Mouse (Mus musculus): ENCODE measurements around the gene Scgb1a1. TPM values are rescaled to one million over a fixed set of nuclear protein-coding genes. Genes with fewer than 3 reads are reported as not detected.

The Scgb1a1 gene
- polyA plus RNA-seq, 1 experiment = not detected

DNA sequence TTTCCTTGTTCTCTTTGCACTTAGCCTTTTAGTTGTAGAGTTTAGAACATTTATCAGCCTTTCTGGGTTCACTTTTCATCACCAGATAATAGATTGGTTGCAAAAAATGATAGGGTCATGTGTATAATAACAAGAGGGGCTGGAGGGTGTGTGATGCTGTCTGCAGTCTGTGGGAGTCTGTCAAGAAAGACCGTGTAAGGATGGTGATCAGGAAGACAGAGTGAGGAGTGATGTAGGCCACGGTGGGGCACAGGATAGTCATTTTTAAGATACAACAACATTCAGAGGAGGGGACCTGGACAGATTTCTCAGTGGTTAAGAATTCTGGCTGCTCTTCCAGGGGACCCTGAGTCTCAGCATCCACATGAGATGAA, 15.6 kb downstream of the Scgb1a1 start:
- Histone ChIP-seq H3K36me3 (ENCODE audit: control insufficient read depth, insufficient read depth) (peaks cover 4% of the 10 kb centered on the region), H3K79me2 (ENCODE audit: control insufficient read depth, insufficient read depth) (no peaks in the 10 kb centered on the region), H3K4me2 (ENCODE audit: low read depth) (peak overlapping the region; percentile 36), H3K4me3 (no peak overlapping the region), H3K27me3 (ENCODE audit: control insufficient read depth, insufficient read depth, insufficient read length) (no peaks in the 10 kb centered on the region), H3ac (ENCODE audit: control insufficient read depth, insufficient read length) (no peak overlapping the region)
- TF ChIP-seq MAX (IDR thresholded peaks at IDR 0.05; ENCODE audit: low read depth) (no peak), CEBPB (IDR thresholded peaks at IDR 0.05; ENCODE audit: insufficient read depth, poor library complexity, severe bottlenecking) (no peak), USF1 (IDR thresholded peaks at IDR 0.05; ENCODE audit: low read depth) (no peak), POLR2AphosphoS2 (IDR thresholded peaks at IDR 0.05; ENCODE audit: insufficient read length, low read depth) (no peak), POLR2A (IDR thresholded peaks at IDR 0.05; ENCODE audit: insufficient read length, low read depth) (no peak), REST (IDR thresholded peaks at IDR 0.05; ENCODE audit: insufficient read depth, insufficient read length) (no peak), TCF3 (IDR thresholded peaks at IDR 0.05; ENCODE audit: insufficient read length, low read depth) (no peak), MYOG (IDR thresholded peaks at IDR 0.05; ENCODE audit: control insufficient read depth in 1 of 3, insufficient read depth in 1 of 3, insufficient read length in 2 of 3, low read depth in 2 of 3) (no peak), TCF12 (IDR thresholded peaks at IDR 0.05; ENCODE audit: insufficient read depth, poor library complexity, severe bottlenecking) (no peak), MYOD1 (IDR thresholded peaks at IDR 0.05; ENCODE audit: control insufficient read depth in 1 of 3, insufficient read length in 2 of 3, low read depth in 2 of 3) (no peak), SRF (IDR thresholded peaks at IDR 0.05; ENCODE audit: control insufficient read depth, insufficient read length, low read depth) (no peak), E2F4 (IDR thresholded peaks at IDR 0.05; ENCODE audit: insufficient read depth) (no peak)

DNA sequence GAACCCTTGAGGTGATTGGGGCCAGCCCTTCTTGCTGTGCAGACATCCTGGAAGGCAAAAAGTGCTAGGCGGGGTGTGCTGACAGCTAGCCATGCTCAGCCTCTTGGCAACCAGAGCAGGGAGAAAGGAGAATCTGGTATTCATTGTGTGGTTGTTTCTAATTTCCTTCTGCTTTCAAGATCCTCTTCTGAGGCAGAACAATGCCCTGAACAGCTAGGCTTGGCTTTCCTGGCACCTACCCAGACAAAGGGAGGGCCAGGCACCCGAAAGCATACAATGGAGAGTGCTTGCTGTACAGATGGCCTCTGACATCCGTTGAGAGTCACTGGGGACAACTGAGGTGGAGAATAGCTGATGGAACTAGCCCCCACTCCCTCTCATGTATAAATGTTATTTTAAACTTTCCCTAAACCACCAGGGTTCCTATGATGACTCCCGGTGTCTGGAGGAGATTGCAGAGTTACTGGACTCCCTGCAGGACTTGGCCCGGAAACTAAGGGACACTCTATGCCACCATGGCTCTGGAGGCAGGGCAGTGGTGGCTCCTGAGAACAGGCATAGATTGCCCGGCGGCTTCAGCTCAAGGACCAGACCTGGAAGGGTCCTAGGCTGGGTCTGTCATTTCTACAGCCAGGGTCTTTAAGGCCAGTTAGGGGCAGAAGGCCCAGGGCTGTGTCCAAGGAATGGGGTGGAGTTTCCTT, 16.2 kb downstream of the Scgb1a1 start:
- Histone ChIP-seq H3K4me2 (ENCODE audit: low read depth) (peak overlapping the region; percentile 36), H3K79me2 (ENCODE audit: control insufficient read depth, insufficient read depth) (no peaks in the 10 kb centered on the region), H3K4me3 (no peak overlapping the region), H3K36me3 (ENCODE audit: control insufficient read depth, insufficient read depth) (peaks cover 4% of the 10 kb centered on the region), H3ac (ENCODE audit: control insufficient read depth, insufficient read length) (no peak overlapping the region), H3K27me3 (ENCODE audit: control insufficient read depth, insufficient read depth, insufficient read length) (no peaks in the 10 kb centered on the region)
- TF ChIP-seq POLR2A (IDR thresholded peaks at IDR 0.05; ENCODE audit: insufficient read length, low read depth) (peak; percentile 22), E2F4 (IDR thresholded peaks at IDR 0.05; ENCODE audit: insufficient read depth) (no peak)

DNA sequence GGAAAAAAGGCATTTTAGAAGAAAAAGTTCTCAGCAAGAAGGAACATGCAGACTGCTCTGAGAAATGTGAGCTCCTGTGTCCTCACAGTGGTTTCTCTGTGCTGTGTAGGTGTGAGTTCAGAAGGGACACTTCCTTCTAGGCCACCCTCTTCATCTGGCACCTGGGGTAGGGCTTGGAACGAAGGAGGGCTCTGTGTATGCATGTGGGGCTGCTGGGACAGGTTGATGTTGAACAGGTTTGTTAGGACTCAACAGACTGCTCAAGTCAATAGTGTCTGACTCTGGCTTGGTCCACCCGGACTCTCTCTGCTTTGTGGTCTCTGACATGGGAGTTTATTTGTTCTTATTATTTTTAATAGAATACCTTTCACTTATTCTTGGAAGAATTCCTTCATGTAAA, 17.4 kb downstream of the Scgb1a1 start:
- Histone ChIP-seq H3K79me2 (ENCODE audit: control insufficient read depth, insufficient read depth) (no peaks in the 10 kb centered on the region), H3K4me3 (no peak overlapping the region), H3K4me2 (ENCODE audit: low read depth) (no peak overlapping the region), H3K36me3 (ENCODE audit: control insufficient read depth, insufficient read depth) (peaks cover 4% of the 10 kb centered on the region), H3K27me3 (ENCODE audit: control insufficient read depth, insufficient read depth, insufficient read length) (no peaks in the 10 kb centered on the region), H3ac (ENCODE audit: control insufficient read depth, insufficient read length) (no peak overlapping the region)
- no peak for TF ChIP-seq MYOD1 (IDR thresholded peaks at IDR 0.05; ENCODE audit: control insufficient read depth in 1 of 3, insufficient read length in 2 of 3, low read depth in 2 of 3)
- TF ChIP-seq MAX (IDR thresholded peaks at IDR 0.05; ENCODE audit: low read depth) = no peak
- no peak for TF ChIP-seq E2F4 (IDR thresholded peaks at IDR 0.05; ENCODE audit: insufficient read depth)
- TF ChIP-seq SRF (IDR thresholded peaks at IDR 0.05; ENCODE audit: control insufficient read depth, insufficient read length, low read depth) = no peak
- TF ChIP-seq REST (IDR thresholded peaks at IDR 0.05; ENCODE audit: insufficient read depth, insufficient read length) = no peak
- TF ChIP-seq POLR2A (IDR thresholded peaks at IDR 0.05; ENCODE audit: insufficient read length, low read depth) = no peak
- no peak for TF ChIP-seq POLR2AphosphoS2 (IDR thresholded peaks at IDR 0.05; ENCODE audit: insufficient read length, low read depth)
- no peak for TF ChIP-seq TCF12 (IDR thresholded peaks at IDR 0.05; ENCODE audit: insufficient read depth, poor library complexity, severe bottlenecking)
- no peak for TF ChIP-seq CEBPB (IDR thresholded peaks at IDR 0.05; ENCODE audit: insufficient read depth, poor library complexity, severe bottlenecking)
- TF ChIP-seq USF1 (IDR thresholded peaks at IDR 0.05; ENCODE audit: low read depth) = no peak
- TF ChIP-seq MYOG (IDR thresholded peaks at IDR 0.05; ENCODE audit: control insufficient read depth in 1 of 3, insufficient read depth in 1 of 3, insufficient read length in 2 of 3, low read depth in 2 of 3) = no peak
- TF ChIP-seq TCF3 (IDR thresholded peaks at IDR 0.05; ENCODE audit: insufficient read length, low read depth) = no peak

DNA sequence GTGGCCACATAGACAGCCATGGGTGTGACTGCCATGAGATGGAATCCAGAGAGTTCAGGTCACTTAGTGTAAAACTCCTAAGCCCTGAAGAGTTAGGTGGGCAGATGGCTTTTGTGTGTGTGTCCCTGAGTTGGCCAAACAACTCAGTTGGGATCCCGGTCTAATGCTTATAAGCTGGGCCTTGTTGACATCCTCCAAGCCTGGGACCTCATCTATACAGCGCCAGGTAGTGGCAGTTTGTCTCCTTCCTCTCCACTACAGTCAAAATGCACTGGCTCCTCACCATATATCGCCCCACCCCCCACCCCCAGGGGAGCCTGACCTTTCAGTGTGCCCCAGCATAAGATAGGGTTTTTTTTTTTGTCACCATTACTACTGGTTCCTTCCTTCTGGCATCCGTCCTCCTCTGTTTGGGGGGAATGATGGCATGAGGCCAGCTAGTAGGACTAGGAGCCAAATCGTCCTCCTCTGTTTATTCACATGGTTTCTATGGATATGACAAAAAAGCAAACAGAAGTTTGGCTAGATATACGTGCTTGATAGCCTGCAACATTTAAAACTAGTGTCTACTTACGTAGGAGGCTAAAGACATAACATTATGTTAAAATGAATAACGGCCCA, 18.0 kb downstream of the Scgb1a1 start:
- no peak overlapping the region for H3K4me2 ChIP-seq (ENCODE audit: low read depth)
- H3ac ChIP-seq (ENCODE audit: control insufficient read depth, insufficient read length) = no peak overlapping the region
- no peaks in the 10 kb centered on the region for H3K79me2 ChIP-seq (ENCODE audit: control insufficient read depth, insufficient read depth)
- H3K27me3 ChIP-seq (ENCODE audit: control insufficient read depth, insufficient read depth, insufficient read length) = no peaks in the 10 kb centered on the region
- H3K4me3 ChIP-seq = no peak overlapping the region
- peaks cover 4% of the 10 kb centered on the region for H3K36me3 ChIP-seq (ENCODE audit: control insufficient read depth, insufficient read depth)
- TF ChIP-seq TCF3 (IDR thresholded peaks at IDR 0.05; ENCODE audit: insufficient read length, low read depth) (no peak), TCF12 (IDR thresholded peaks at IDR 0.05; ENCODE audit: insufficient read depth, poor library complexity, severe bottlenecking) (no peak), MYOG (IDR thresholded peaks at IDR 0.05; ENCODE audit: control insufficient read depth in 1 of 3, insufficient read depth in 1 of 3, insufficient read length in 2 of 3, low read depth in 2 of 3) (no peak), MAX (IDR thresholded peaks at IDR 0.05; ENCODE audit: low read depth) (no peak), CEBPB (IDR thresholded peaks at IDR 0.05; ENCODE audit: insufficient read depth, poor library complexity, severe bottlenecking) (no peak)

DNA sequence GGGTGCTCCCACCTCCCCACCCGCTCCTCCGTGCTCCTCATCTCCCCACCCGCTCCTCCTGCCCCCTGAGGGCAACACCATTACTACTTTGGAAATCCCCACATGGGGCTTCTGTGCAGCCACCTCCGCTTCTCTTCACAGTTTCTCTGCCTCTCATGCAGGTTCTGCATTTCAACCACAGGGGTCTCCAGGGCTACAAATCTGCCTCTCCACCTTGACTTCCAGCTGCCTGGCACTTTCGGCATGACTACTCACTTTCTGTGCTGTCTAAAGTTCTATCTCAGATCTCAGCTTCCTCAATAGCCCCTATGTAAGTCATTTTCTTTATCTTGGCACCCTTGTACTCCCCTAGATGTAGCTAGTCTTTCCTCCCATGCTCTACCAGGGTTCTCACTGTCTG, 20.5 kb downstream of the Scgb1a1 start:
- Histone ChIP-seq H3K4me2 (ENCODE audit: low read depth) (no peak overlapping the region), H3K27me3 (ENCODE audit: control insufficient read depth, insufficient read depth, insufficient read length) (no peaks in the 10 kb centered on the region), H3K36me3 (ENCODE audit: control insufficient read depth, insufficient read depth) (peaks cover 4% of the 10 kb centered on the region), H3ac (ENCODE audit: control insufficient read depth, insufficient read length) (no peak overlapping the region), H3K79me2 (ENCODE audit: control insufficient read depth, insufficient read depth) (no peaks in the 10 kb centered on the region), H3K4me3 (no peak overlapping the region)
- no peak for TF ChIP-seq POLR2AphosphoS2 (IDR thresholded peaks at IDR 0.05; ENCODE audit: insufficient read length, low read depth)
- no peak for TF ChIP-seq MYOG (IDR thresholded peaks at IDR 0.05; ENCODE audit: control insufficient read depth in 1 of 3, insufficient read depth in 1 of 3, insufficient read length in 2 of 3, low read depth in 2 of 3)
- TF ChIP-seq TCF3 (IDR thresholded peaks at IDR 0.05; ENCODE audit: insufficient read length, low read depth) = no peak
- no peak for TF ChIP-seq USF1 (IDR thresholded peaks at IDR 0.05; ENCODE audit: low read depth)
- no peak for TF ChIP-seq SRF (IDR thresholded peaks at IDR 0.05; ENCODE audit: control insufficient read depth, insufficient read length, low read depth)
- no peak for TF ChIP-seq E2F4 (IDR thresholded peaks at IDR 0.05; ENCODE audit: insufficient read depth)
- no peak for TF ChIP-seq REST (IDR thresholded peaks at IDR 0.05; ENCODE audit: insufficient read depth, insufficient read length)
- no peak for TF ChIP-seq TCF12 (IDR thresholded peaks at IDR 0.05; ENCODE audit: insufficient read depth, poor library complexity, severe bottlenecking)
- no peak for TF ChIP-seq CEBPB (IDR thresholded peaks at IDR 0.05; ENCODE audit: insufficient read depth, poor library complexity, severe bottlenecking)
- TF ChIP-seq MAX (IDR thresholded peaks at IDR 0.05; ENCODE audit: low read depth) = no peak
- no peak for TF ChIP-seq POLR2A (IDR thresholded peaks at IDR 0.05; ENCODE audit: insufficient read length, low read depth)
- TF ChIP-seq MYOD1 (IDR thresholded peaks at IDR 0.05; ENCODE audit: control insufficient read depth in 1 of 3, insufficient read length in 2 of 3, low read depth in 2 of 3) = no peak
